Mouse (Mus musculus) embryonic fibroblast, embryonic 13.5 days (primary cell): ENCODE results near the gene Mdfic.

Source experiments
- CTCF ChIP-seq: IDR thresholded peaks from 2 replicates; pipeline ENCODE4 v1.5.1; 2011; ENCODE audit warnings: mild to moderate bottlenecking, control low read depth, low read length, moderate library complexity, borderline replicate concordance; ENCODE audit not compliant: insufficient read depth
- POLR2A ChIP-seq: IDR thresholded peaks from 2 replicates; pipeline ENCODE4 v1.6.1; 2011; ENCODE audit warnings: low read depth, mild to moderate bottlenecking, control low read depth, low read length, moderate library complexity

DNA sequence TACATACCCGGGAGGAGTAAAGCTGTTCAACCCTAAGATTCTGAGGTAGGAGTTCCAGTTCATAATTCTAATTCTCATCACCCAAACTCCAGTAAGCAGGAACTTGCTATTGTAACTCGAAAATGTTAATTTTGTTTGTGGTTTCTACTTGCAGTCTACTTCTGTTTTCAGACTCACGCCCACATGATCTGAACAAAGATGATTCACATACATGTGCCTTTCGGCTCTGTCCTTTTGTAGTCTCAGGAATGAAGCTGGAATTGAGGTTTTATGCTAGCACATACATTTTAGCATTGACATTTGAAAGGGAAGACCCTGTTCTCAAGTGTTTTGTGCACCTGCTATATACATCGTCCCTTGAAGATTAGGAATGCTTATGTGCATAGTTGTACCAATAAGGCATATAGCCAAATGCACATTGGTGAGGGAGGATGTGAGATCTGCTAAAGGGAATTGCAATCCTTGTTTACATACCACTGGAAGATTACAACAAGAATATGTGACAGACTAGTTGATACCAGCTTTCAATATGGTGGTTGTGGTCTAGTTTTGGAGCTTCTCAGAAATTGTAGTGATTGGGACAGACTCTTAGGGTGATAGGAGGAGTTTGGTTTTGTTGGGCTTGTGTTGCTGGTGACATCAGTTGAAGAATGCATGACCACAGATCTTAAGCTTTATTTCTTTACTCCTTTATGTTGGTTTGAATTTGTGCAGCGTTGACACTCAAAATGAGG is 8.6 kb downstream of the Mdfic start:
- TF ChIP-seq POLR2A (no peak), CTCF (no peak)
